Mouse (Mus musculus) thymus, adult 2 months (tissue): ENCODE data around the gene Suclg2.

Source experiments
- CTCF ChIP-seq: fragments of 200-500 bp; IDR thresholded peaks from 2 replicates; pipeline ENCODE4 v1.5.1; 2012; ENCODE audit warnings: mild to moderate bottlenecking, control low read depth, low read length, moderate library complexity, borderline replicate concordance; ENCODE audit not compliant: control insufficient read depth, poor library complexity, insufficient read depth; ENCODE audit errors: extremely low read depth
- POLR2A ChIP-seq: fragments of 200-500 bp; IDR thresholded peaks from 2 replicates; pipeline ENCODE4 v1.6.1; 2012; ENCODE audit warnings: mild to moderate bottlenecking, low read length, control low read depth, moderate library complexity; ENCODE audit not compliant: control insufficient read depth, poor library complexity, insufficient read depth; ENCODE audit errors: extremely low read depth

- TF ChIP-seq CTCF (no peak), POLR2A (no peak)
Measured at GRCm38 (mm10) chr6:95709531-95709930, 9.1 kb downstream of the Suclg2 start.
